Mouse (Mus musculus) heart, adult 2 months (tissue): ENCODE measurements around the gene Inhba. TPM values are rescaled to one million over a fixed set of nuclear protein-coding genes. Genes with fewer than 3 reads are reported as not detected.

Experiments
- DNase-seq, 2 experiments: peaks; one replicate each; pipeline ENCODE4 v3.0.0; 2021
- H3K27ac ChIP-seq: fragments of 200-600 bp; 2 replicates; pipeline ENCODE4 v1.8.1; 2022
- H3K27me3 ChIP-seq: fragments of 200-500 bp; 2 replicates; pipeline ENCODE4 v1.6.1; 2012; ENCODE audit warnings: mild to moderate bottlenecking, low read length, inconsistent platforms, mixed read lengths; ENCODE audit not compliant: control insufficient read depth, insufficient read depth
- H3K36me3 ChIP-seq: fragments of 200-500 bp; 2 replicates; pipeline ENCODE4 v1.6.1; 2012; ENCODE audit warnings: low read length, inconsistent platforms; ENCODE audit not compliant: control insufficient read depth, insufficient read depth
- H3K4me1 ChIP-seq: fragments of 200-500 bp; 2 replicates; pipeline ENCODE4 v1.6.1; 2011; ENCODE audit warnings: low read length; ENCODE audit not compliant: control insufficient read depth, insufficient read depth
- H3K4me3 ChIP-seq: fragments of 200-600 bp; 2 replicates; pipeline ENCODE4 v1.8.1; 2022
- H3K79me2 ChIP-seq: fragments of 200-500 bp; replicated peaks from 2 replicates; pipeline ENCODE4 v1.6.1; 2012; ENCODE audit warnings: mild to moderate bottlenecking, inconsistent platforms, low read length, moderate library complexity, mixed read lengths; ENCODE audit not compliant: control insufficient read depth, insufficient read depth
- H3K9ac ChIP-seq: fragments of 200-500 bp; 2 replicates; pipeline ENCODE4 v1.6.1; 2012; ENCODE audit warnings: low read depth, mild to moderate bottlenecking, control low read depth, inconsistent platforms, low read length, mixed read lengths
- CTCF ChIP-seq: fragments of 200-600 bp; IDR thresholded peaks from 2 replicates; pipeline ENCODE4 v1.8.1; 2022; ENCODE audit warnings: antibody characterized with exemption, mild to moderate bottlenecking, moderate library complexity
- EP300 ChIP-seq: fragments of 200-500 bp; IDR thresholded peaks from 2 replicates; pipeline ENCODE4 v1.6.1; 2011; ENCODE audit warnings: low read depth, low read length, control low read depth; ENCODE audit not compliant: insufficient read depth
- POLR2A ChIP-seq: fragments of 200-500 bp; IDR thresholded peaks from 2 replicates; pipeline ENCODE4 v1.6.1; 2011; ENCODE audit warnings: mild to moderate bottlenecking, low read depth, low read length, control low read depth; ENCODE audit not compliant: insufficient read depth
- WGBS: fragments of 180-500 bp; shearing (Covaris S2); methylation state at CpG from one replicate; pipeline ENCODE4 v1.1.7; 2018; 5-methylcytosine and 5-hydroxymethylcytosine counted together
- intact Hi-C: fragments of 180-260 bp; cut with DNase I; formaldehyde crosslinking; loops from one replicate; pipeline ENCODE4 v1.15.1; 2025
- long read RNA-seq: library from polyadenylated mRNA; stranded (forward); transcript quantifications from one replicate; pipeline ENCODE4 v2.0.0, GENCODE M21; 2021
- polyA plus RNA-seq: library from polyadenylated mRNA; depleted of rRNA; stranded (reverse); fragments of >200 nt; gene quantifications from 2 replicates; pipeline ENCODE4 v1.2.3, GENCODE M21; 2012; rRNA removed
- total RNA-seq, 2 experiments: library from RNA; stranded (reverse); gene quantifications; 2 replicates each; pipeline ENCODE4 v1.2.3; 2021

The Inhba gene
- 1 to 10 TPM; 2.5 TPM for total RNA-seq
- 0.61 and 0.85 TPM in 2 replicates for polyA plus RNA-seq
- long read RNA-seq, partial matches to known transcripts = 0 of 1 reads
- long read RNA-seq, other reads (novel, unspliced or antisense) = 1 of 1 reads

GRCm38 (mm10) chr13:16011372-16012242 lies at the start of gene Inhba:
TSS of gene Inhba (plus strand) at chr13:16011851.
- peak; percentile 44 to 64 for DNase-seq
- intact Hi-C loops = loop anchor here (2.0 to 10.0 kb wide), 4 partner anchors 751 to 1017 kb away; no protein-coding TSS in a partner anchor
- no peaks in the 10 kb centered on the region; the same call in 1 of the 2 replicates for H3K4me1 ChIP-seq
- H3K9ac ChIP-seq = peak within 1 kb of the TSS; percentile 65
- H3K36me3 ChIP-seq = no peaks in the 10 kb centered on the region
- peak within 1 kb of the TSS; percentile 53 for H3K4me3 ChIP-seq
- H3K79me2 ChIP-seq = no peaks in the 10 kb centered on the region
- peak within 1 kb of the TSS; percentile 55 for H3K27ac ChIP-seq
- no peaks in the 10 kb centered on the region for H3K27me3 ChIP-seq
- WGBS = 14% methylated on average over 31 of the region's 31 CpGs
- no peak for TF ChIP-seq CTCF
- no peak for TF ChIP-seq EP300
- no peak for TF ChIP-seq POLR2A

- Histone ChIP-seq H3K4me1 (no peaks in the 10 kb centered on the region), H3K36me3 (no peaks in the 10 kb centered on the region), H3K79me2 (no peaks in the 10 kb centered on the region), H3K27me3 (no peaks in the 10 kb centered on the region), H3K9ac (no peak overlapping the region), H3K27ac (no peak overlapping the region), H3K4me3 (no peak overlapping the region)
- no peak for DNase-seq
- intact Hi-C loops = no loop called here
- 88% methylated on average over 1 of the region's 1 CpGs for WGBS
- TF ChIP-seq EP300 (no peak), POLR2A (no peak), CTCF (no peak)
Observed at GRCm38 (mm10) chr13:15976584-15976983, 35.1 kb upstream of the Inhba start.

GRCm38 (mm10) chr13:15979551-15979950 lies 32.1 kb upstream of the Inhba start:
- TF ChIP-seq EP300 = no peak
- no peak for TF ChIP-seq CTCF
- TF ChIP-seq POLR2A = no peak
- DNase-seq = no peak
- no peaks in the 10 kb centered on the region for H3K79me2 ChIP-seq
- H3K27me3 ChIP-seq = no peaks in the 10 kb centered on the region
- H3K27ac ChIP-seq = no peak overlapping the region
- no peaks in the 10 kb centered on the region for H3K4me1 ChIP-seq
- H3K36me3 ChIP-seq = no peaks in the 10 kb centered on the region
- H3K9ac ChIP-seq = no peak overlapping the region
- H3K4me3 ChIP-seq = no peak overlapping the region
- WGBS = 61% methylated on average over 3 of the region's 3 CpGs
- intact Hi-C loops = no loop called here

DNA sequence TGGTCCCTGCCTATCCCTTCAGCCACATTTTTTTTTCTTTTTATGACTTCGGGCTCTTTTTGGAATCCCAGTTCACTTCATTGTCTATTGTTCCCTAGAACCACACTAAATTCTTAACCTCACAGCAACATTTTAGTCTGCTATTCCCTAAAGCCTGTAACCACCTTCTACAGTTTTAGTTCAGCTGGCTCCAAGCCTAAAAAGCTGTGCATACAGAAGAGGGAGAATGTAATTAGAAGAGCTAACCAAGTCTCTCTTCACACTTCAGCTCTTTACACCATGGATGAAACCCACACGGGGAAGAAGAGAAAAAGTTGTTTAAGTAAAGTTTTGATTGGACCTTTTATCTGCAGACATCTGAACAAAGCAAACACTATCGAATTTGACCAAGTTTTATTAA lies 29.6 kb upstream of the Inhba start:
- TF ChIP-seq CTCF (no peak), POLR2A (no peak), EP300 (no peak)
- no peak for DNase-seq
- H3K27me3 ChIP-seq = no peaks in the 10 kb centered on the region
- intact Hi-C loops = no loop called here
- WGBS = 56% methylated on average over 3 of the region's 3 CpGs
- no peaks in the 10 kb centered on the region for H3K4me1 ChIP-seq
- no peaks in the 10 kb centered on the region for H3K36me3 ChIP-seq
- no peak overlapping the region for H3K4me3 ChIP-seq
- H3K9ac ChIP-seq = no peak overlapping the region
- no peaks in the 10 kb centered on the region for H3K79me2 ChIP-seq
- no peak overlapping the region for H3K27ac ChIP-seq

DNA sequence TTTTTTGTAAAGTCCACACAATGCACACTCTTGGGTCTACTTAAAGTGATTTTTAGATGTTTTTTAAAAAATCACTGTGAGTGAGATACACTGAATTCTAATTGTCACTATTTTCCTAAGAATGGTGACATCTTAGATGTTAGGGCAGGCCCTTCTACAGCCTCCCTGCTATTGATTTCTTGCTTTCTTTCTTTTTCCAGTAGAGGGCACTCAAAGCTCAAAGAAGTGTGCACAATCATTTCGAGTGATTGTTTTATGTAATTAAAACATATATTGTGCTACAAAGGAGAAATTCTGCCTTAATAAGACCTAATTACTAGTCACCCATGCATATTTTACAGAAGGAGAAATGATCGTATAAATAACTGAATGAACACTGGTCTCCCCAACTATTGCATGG lies 25.9 kb upstream of the Inhba start:
- Histone ChIP-seq H3K36me3 (no peaks in the 10 kb centered on the region), H3K27me3 (no peaks in the 10 kb centered on the region), H3K9ac (no peak overlapping the region), H3K4me3 (no peak overlapping the region), H3K4me1 (no peaks in the 10 kb centered on the region), H3K27ac (no peak overlapping the region), H3K79me2 (no peaks in the 10 kb centered on the region)
- intact Hi-C loops = no loop called here
- TF ChIP-seq POLR2A (no peak), CTCF (peak; percentile 55), EP300 (no peak)
- WGBS = 59% methylated on average over 2 of the region's 2 CpGs
- no peak for DNase-seq

DNA sequence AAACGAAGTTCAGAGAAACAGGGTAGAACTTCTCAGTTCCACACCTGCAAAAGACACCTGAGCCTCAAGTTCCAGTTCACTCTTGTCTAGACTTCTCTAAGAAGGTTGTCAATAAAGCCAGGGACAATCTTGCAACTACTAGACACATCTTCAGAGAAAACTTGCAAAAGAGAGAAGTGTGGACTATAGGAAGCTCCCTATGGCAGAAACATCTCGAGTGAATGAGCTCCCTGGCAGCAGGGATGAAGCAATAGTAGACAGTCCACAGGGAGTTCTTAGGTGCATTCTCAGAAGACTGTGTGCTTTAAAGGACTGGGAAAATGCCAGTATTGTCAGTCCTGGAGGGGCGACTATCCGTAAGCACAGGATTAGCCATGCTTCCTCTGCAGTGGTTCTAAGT lies 25.5 kb upstream of the Inhba start:
- Histone ChIP-seq H3K27me3 (no peaks in the 10 kb centered on the region), H3K4me1 (no peaks in the 10 kb centered on the region), H3K27ac (no peak overlapping the region), H3K36me3 (no peaks in the 10 kb centered on the region), H3K9ac (no peak overlapping the region), H3K79me2 (no peaks in the 10 kb centered on the region), H3K4me3 (no peak overlapping the region)
- 80% methylated on average over 4 of the region's 4 CpGs for WGBS
- DNase-seq = no peak
- no peak for TF ChIP-seq CTCF
- TF ChIP-seq POLR2A = no peak
- no peak for TF ChIP-seq EP300
- intact Hi-C loops = no loop called here
